Mouse (Mus musculus) kidney, postnatal 10 days (tissue): Measurements from ENCODE around the gene Tmem186.

Experiments used
- DNase-seq: peaks from one replicate; pipeline ENCODE4 v3.0.0; 2021; ENCODE audit warnings: mixed read lengths

Gene Tmem186

DNA sequence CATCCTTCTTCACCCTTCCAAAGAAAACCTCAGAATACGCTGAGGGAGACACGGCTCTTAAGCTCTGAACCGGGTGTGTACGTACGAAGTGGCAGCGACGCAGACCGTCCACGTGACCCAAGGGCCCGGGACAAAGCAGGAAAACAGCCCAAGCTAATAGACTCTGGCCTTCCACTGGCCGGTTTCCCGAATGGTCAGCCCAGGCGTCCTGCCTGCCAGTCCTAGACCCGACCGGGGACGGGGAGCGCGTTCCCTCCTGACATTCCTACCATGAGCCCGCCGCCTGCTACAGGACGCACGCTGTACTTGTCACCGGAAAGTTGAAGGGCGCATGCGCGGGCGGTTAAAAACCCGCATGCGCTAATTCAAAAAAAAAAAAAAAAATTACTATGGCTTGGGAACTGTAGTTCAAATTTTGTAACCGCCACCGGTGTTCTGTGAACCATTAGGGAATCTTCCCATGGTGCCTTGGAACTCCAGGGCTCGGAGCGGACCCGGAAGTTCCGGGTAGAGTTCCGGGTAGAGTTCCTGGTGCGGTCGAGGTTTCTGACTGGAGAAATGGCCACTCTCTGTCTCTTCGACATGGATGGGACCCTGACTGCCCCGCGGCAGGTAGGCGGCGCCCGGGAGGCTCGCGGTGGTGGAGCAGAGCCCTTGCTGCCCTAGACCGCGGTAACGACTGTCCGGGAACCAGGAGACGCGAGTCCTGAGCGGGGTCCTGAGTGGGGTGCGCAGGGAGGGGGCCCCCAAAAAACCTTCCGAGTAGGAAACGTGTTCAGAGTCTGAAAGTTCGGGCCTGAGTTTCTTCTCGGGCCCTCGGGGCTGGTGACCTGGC, at the start of gene Tmem186, which contains the start of gene Pmm2:
Gene Tmem186, minus strand, starts transcription at position 496 of the 835 bp plus-strand sequence.
Gene Pmm2, plus strand, starts transcription at position 458 of the 835 bp plus-strand sequence.
- peak; percentile 90 for DNase-seq

DNA sequence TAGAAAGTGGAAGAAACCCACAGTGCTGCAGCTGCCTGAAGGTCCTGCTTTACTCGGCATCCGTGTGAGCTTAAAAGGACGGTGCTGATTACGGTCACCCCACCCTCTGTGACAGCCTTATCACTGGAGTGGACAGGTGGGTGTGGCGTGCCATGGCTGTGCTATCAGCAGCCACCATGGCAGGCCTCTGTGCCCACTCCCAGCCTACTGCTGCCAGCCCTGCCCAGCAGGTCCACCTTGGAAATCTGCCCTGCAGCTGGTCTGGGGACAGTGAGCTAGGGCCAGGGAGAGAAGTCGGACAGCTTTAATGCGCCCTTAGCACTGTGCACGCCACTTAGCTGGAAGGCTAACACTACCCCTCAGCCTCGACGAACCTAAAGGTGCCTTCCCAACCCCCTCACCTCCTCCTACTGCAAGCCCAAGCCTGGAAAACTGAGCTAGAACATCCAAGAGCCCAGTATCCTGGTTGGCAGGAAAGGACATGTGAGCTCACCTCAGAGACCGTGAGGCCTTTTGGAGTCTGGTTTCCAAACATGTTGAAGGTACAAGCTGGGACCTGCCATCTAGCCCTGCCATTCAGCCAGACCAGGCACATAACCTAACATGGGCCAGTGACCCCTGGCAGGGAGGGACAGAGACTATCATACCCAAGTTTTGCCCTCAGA, 49.5 kb upstream of the Tmem186 start:
- DNase-seq, result no peak

DNA sequence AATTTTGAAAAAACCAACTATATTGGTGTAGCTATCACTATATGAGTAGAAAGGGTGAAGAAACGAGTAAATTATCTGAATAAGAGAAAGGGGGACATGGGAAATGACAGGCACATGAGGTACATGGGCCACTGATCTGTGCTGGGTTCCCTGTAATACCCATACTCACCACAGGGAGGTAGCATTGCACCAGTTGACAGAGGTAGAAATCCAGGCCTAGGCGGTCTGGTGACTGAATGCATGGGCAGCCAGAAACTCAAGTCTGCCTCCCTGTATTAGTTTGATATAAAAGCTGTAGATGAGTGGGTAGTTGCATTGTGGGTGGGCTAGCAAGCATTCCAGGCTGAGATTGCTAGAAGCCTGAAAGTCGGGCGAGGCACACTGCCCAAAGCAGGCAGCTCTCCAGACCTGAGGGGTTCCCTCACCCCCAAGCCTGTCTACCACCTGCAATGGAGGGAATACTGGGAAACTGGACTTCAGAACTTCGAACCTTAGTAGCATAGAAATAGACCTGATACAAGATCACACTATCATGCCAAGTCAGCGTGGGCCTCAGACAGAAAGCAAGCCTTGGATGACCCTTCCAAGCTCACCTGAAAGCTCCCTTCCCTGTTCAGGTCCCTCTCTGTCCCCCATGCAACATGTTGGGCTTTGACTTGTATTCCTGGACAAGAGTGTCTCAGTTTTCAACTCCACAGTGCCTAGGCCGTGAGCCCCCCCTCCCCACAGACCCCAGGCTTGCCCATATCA, 48.8 kb upstream of the Tmem186 start:
- DNase-seq, result peak; percentile 85

DNA sequence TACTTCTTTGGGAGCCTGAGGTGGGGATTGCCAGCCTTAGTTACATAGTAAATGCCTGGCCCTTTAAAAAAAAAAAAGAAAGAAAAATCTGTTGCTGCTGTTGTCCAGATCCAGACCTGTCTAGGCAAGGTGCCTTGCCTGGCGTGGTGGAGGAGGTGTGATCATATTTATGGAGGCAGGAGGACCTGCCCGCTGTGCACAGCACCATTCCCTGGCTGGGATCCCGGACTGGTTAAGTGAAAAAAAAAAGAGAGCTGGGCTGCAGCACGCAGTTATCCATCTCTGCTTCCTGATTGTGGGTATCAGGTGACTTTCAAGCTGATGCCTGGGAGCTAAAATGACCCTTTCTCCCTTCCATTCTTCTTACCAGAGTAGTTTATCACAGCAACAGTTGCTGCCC, 47.6 kb upstream of the Tmem186 start:
- no peak for DNase-seq

DNA sequence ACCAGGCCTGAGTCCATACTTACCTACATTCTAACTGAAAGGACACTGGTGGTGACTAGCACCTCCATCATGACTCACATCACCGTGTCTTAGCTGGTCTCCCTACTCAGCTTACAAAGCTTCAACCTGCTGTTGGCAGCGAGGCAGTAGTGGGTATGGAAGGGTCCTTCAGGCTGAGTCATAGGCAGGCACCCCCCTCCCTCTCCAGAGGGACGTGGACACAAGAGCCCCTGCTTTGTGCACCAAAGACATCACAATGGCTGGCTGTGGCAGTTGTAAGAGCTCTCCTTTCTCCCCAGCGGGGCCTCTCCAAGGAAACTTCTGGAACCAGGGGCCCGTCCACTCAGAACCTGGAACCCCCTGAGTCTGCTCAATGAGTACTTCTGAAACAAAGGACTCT, 43.0 kb upstream of the Tmem186 start, which contains the start of gene Gm5767:
Gene Gm5767, plus strand, starts transcription at position 301 of the 400 bp plus-strand sequence.
- no peak for DNase-seq

DNA sequence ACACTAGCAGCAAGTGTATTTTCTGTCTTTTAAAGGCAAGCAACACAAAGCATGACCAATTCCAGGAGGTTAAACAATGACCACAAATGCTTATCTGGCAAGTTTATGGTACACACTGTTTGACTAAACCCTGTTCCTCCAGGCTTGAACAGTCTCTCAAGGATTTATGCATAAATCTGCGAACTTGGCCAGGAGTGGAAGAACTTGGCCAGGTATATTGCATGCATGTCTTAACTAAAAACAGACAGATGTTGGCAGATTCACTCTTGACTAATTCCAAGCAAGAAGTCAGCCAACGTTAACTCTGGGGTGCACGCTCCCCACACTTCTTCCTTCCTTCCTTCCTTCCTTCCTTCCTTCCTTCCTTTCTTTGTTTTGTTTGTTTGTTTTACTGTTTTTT, 42.3 kb upstream of the Tmem186 start:
- DNase-seq, result no peak

DNA sequence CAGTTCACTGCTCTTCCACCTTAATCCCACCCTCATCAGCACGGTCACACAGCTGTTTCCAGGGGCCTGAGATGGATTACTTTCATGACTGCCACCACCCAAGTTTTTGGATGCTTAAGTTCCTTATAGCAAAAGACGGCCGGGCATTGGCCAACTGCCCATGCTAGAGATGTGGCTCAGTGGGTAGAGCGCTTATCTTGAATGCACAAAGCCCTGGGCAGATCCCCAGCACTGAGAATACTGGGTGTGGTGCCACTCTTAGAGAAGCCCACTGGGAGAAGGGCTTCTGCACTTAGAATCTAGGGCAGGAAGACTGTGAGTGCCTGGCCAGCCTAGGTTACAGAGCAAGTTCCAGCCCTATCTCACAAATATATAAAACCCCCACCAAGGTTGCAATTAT, 41.2 kb upstream of the Tmem186 start:
- no peak for DNase-seq

DNA sequence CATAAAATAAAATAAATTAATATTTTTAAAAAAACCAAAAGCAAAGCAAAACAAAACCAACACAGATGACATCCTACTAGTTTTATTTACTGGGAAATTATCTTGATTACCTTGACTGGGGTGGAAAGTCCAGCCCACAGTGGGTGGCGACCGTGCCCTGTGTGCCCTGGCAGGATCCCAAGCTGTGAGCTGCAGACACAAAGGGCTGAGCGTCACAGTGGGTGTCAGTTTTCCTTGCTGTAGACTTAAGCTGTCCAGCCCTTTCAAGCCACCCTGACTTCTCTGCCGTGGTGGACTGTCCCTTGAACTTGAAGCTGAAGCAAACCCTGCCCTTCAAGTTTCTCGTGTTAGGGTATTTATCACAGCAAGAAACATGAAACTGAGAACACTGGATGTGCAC, 40.5 kb upstream of the Tmem186 start:
- DNase-seq, result peak; percentile 51

DNA sequence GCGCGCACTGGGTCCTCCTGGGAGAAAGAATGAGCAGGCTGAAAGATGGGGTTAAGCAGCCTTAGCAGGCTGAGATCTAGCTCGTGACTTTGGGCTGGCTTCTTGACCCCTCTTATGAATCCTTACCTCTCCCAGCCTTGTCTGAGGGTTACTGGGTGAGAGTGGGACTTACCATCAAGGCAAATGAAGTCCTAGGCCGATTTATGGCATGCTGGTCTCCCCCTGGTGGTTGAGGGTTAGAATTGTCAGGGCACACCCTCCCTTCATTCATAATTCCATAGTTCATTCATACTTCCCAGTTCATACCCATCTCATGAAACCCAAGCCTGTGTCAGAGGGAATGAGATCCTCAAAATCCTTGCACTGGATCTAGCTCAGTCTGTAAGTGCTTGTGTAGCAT, 39.3 kb upstream of the Tmem186 start:
- peak; percentile 67 for DNase-seq

DNA sequence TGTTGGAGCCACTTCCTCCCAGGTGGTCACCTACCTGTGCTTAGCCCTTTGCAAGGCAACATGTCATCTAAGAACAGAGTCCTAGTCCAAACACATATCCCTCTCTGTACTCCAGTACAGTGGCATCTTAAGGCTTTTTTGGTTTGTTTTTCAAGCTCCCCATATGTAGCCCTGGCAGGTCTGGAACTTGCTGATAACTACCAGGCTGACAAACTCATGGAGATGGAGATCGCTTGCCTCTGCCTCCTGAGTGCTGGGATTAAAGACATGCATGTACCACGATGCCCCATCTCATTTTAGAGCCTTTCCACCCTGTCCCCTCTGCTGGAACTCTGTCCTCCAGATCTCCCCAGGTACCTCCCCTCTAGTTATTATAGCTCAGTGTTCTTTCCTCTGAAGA, 38.7 kb upstream of the Tmem186 start:
- DNase-seq, result no peak

DNA sequence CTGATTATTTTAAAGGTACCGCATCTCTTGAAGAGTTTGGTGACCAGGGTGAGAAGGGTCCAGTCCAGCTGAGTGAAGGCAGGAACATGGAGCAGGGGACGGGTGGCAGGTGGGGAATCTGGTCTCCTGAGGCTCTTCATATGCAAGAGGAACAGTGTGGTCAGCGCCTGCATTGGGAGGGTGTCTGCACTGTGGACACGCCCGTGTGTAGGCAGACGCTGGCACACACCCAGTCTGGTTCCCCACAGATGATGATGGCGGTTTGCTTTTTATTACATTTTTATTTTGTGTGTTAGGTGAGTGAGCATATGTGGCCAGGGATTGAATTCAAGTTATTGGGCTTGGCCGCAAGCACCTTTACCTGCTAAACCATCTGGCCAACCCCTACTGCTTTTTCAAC, 38.0 kb upstream of the Tmem186 start:
- DNase-seq, result no peak

DNA sequence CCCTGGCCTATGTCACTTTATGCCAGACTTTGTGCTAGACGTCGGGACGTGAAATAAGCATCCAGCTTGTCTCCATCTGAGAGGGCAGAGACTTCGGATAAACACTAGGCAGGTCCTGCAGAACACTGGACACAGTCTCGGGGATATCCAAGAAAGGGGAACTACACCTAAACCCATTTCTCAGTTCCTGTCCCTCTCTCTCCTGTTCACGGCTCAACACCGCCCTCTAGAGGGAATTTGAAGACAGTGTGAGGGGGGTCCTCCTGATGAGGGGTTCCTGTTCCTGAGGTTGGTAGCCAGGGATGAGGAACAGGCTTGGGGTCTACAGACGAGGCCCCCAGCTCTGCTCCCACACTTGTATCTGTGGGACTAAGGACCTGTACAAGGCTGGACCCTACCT, 36.7 kb upstream of the Tmem186 start:
- peak; percentile 69 for DNase-seq

DNA sequence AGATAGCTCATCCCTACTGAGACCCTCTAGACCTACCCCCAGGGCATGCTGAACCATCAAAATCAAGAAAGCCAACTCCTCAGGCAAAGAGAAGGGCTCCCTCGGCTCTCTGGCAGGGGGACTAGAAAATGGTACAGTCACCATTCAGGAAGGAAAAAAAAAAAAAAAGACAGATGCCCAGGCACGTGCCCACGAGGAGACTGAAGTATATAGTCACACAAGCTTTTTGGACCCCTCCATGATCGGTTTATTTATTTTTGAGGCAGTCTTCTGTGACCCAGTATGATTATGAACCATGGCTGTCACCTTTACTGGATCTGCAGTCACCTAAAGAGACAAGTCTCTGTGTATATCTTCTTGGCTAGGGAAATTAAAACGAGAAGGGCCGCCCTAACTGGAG, 35.8 kb upstream of the Tmem186 start:
- DNase-seq, result no peak

DNA sequence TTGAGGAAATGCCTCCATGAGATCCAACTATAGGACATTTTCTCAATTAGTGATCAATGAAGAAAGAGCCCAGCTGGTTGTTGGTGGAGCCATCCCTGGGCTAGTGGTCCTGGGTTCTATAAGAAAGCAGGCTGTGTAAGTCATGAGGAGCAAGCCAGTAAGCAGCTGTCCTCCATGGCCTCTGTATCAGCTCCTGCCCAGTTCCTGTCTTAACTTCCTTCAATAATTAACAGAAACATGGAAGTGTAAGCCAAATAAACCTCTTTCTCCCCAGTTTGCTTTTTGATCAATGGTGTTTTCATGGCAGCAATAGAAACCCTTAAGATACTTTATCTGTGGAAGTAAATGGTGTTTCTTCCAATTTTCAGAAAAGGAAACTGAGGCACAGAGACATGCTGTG, 35.3 kb upstream of the Tmem186 start:
- no peak for DNase-seq

DNA sequence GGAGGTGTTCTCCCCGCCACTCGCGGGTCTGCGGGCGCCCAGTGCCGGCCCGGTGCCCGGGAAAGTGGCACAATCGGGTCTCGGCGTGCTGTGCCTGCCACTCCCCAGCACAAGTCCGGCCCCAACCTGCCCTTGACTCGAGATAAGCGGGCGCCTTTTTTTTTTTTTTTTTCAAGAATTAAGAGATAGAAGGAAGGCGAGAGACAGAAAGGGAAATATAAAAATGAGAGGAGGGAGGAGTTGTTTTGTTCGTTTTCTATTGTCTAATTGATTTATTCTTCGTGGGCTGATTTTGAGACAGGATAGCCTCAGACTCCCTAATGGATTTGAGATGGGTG, 34.8 kb upstream of the Tmem186 start:
- DNase-seq, result no peak

DNA sequence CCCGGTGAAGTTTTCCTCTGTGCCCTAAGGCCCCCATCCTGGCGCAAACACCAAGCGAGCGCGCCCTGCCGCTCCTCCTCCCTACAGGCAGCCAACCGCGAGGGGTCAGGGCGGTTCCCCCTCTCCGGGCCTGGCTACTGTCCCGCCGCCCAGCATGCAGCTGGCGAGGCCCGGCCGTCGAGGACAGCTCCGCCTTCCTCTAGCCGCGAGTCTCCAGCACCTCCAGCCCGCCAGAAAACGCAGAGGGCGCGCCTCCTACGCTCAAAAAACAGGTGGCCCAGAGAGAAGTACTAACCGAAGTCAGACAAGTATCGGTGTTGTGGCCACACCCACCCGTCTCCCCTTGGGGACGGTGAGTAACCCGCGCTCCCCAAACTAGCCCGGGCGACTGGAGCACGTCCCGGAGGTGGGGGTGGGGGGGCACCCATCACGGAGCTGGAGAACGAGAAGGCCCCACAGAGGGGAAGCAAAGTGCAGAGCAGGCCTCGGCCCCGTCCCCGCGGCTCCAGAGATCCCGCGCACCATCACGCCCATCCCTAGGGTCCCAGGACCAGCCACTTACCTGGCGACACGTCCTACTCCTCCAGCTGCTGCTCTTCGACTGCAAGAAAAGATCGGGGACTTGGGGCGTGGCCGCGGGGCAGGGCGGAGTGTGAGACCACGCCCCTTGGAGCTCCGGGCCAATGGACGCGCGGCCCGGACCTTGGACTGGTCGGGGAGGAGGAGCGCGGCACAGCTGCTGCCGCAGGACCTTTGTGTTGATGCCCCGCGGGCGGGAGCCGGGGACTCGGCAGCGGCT, 34.2 kb upstream of the Tmem186 start, which contains the start of gene Carhsp1:
Gene Carhsp1, minus strand, starts transcription at position 605 of the 799 bp plus-strand sequence.
- peak; percentile 97 for DNase-seq

DNA sequence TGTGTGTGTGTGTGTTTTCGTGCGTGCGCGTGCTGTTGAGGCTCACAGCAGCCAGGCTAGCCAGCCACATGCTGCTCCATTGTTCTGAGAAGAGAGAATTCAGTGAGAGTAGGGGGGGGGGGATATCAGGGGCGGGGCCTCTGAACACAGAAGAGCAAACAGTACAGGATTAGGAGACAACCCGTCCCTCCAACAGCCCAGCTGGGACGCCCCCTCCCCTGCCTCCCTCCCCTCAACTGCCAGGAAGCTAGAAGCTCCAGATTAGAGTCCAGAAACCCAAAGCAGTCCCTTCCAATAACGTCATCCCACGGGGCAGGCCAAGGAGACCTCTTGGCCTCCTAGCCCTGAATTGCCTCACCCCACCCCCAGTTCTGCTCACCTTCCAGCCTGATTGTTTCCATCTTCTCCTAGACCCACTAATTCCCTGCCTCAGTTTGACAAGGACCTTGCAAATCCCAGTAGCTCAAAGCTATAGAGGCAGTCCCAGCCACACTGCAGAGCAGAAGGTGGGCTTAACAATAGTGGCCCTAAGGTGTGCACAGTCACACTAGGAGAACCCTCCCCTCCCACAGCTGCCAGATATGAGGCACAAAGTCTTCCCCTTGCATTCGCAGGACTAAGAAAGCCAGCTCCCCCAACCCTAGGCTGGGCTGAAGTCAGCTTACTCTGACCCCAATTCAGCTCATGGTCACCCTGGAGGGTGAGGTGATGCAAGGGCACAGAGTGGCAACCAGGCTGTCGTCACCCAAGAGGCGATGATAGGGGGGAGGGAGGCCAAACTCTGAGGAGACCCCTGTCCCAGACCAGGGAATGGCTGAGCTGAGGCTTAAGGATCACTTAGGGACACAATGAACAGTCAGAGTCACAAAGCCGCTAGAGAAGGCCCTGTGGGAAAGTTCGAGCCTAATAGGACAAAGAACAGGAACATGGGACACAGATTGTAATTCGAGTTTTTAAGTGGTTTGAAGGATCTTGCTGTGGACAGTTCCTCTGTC, 32.8 kb upstream of the Tmem186 start:
- DNase-seq, result no peak

DNA sequence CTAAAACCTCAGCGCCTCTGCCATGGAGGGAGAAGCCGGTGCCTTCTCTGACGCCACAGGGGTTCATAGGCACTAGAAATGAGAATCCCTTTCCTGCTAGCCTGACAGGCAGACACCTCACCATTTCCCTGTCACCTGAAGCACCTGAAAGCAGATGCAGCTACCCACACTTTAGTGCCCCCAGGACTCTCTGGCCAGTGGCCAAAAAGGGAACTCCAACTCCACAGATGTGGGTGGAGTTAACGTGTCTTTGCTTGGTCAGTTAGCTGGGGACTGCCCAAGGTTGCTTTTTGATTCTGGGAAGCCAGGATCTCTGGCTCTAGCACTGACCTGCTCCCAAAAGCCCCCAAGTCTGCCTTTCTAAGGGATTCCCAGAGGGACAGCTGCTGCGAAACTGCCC, 31.9 kb upstream of the Tmem186 start:
- no peak for DNase-seq

DNA sequence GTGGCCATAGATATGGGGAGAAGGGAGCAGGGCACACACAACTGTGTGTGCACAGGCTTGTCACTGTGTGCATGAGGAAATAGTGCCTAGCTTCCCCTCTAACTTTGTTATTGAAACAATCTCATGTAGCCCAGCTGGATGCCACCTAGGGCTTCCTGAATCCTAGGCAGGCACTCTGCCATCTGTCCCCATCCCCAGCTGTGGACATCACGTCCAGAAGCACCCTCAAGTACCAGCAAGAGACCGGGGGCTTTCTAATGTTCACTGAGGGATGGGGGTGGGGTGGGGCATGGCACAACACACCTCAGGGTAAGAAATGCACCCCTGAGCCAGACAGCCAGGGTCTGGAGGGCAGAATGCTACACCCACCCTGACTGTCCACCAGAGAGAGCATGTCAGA, 30.9 kb upstream of the Tmem186 start:
- no peak for DNase-seq

DNA sequence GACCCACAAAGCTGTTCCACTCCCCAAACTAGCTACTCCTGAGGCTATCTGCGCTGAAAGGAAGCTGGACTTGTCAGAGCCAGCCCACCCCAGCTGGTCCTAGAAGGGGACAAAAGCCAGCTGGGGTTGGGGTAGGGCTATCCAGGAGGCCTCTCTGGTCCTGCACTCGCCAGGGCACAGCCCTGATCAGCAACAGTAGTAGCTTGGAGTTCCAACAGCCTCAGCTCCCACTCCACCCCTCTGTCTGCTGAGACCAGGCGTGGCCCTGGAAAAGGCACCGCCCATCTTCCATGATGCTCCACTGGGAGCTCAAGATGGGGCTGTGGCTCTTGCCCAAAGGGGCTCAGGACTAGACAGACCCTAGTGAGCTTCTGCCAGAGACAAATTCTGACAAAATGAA, 30.3 kb upstream of the Tmem186 start:
- no peak for DNase-seq

DNA sequence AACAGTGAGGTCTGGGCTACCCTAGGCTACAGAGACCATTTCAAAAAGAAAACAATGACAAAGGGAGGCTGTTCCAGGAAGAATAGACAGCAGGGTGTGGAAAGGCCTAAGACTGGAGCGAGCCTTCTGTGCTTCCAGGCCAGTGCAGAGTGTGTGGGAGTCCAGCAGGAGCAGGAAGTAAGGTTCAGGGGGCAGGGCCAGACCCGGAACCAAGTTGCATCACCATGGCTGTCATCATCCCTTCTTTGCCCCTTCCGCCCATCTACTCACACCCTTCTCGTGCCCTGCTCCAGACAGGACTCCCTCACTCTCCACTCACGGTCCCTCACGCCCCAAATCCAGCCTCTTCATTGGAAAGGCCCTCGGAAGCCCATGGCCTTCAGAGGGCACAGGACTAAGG, 29.7 kb upstream of the Tmem186 start:
- DNase-seq, result peak; percentile 52
